Mouse (Mus musculus) heart, adult 11 months (tissue): Measurements from ENCODE around the gene Ntng2.

Experiments used
- DNase-seq: peaks from one replicate; pipeline ENCODE4 v3.0.0; 2022

The Ntng2 gene

DNA sequence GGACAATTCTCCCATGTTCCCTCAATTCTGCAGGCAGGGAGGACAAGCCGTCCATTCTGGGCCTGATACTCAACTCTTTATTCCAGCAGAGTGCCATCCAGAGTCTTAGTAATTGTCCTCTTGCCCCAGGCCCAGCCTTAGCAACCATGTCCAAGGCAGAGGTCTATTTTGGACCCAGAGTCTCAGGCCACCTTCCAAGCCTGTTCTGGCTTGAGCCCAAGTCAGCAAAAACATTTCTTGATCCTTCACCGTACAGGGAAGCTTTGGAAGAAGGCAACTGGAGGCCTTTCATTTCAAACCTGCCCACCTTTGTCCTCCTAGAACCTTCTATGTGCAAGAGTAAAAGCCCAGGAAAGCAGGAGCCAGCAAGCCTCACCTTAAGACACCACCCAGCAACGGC, 17.8 kb downstream of the Ntng2 start:
- no peak for DNase-seq

DNA sequence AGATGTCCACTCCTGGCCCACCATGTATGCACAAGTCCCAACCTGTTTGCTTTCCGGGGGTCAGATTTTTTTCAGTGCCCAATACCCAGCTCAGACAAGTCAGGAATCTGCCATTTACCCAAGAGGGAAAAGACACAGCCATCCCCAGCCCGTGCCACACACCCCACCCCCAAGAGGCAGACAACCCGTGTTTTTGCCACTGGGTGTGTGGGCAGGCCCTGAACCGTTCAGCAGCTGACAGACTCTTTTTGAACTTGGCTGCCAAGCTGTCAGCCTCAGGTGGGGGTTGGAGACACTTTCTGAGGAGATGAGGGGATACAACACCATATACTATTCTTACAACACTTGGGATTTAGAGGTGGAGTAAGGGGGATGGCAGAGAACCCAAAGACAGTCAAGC, 18.8 kb downstream of the Ntng2 start:
- no peak for DNase-seq

DNA sequence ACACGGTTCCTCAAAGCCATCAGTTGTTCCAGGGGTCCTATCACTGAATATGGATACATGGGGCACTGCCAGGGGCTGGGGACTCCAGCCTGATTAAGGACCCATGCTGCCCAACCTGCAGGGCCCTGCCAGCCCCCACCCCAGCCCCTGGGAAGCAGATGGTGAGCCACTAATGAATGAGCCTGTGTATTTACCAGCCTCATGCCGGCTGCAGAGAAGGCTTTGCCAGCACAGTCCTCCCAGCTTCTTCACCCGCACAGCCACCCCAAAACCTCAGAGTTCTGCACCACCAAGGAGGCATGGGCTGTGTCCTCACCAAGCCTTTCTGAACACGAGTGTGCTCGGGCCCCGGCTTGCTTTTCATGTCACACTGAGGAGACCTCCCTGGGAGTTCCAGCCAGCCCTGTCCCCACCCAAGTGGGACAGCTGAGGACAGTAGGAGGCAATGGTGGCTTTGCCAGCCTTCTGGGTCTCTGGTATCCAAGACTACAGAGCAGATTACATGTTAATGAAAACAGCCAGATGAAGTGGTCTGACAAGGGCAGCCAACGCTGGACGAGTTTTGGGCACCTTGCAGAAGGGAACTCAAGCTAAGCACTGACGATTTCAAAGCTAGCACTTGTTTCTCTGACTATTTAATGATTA, 22.5 kb downstream of the Ntng2 start:
- no peak for DNase-seq

DNA sequence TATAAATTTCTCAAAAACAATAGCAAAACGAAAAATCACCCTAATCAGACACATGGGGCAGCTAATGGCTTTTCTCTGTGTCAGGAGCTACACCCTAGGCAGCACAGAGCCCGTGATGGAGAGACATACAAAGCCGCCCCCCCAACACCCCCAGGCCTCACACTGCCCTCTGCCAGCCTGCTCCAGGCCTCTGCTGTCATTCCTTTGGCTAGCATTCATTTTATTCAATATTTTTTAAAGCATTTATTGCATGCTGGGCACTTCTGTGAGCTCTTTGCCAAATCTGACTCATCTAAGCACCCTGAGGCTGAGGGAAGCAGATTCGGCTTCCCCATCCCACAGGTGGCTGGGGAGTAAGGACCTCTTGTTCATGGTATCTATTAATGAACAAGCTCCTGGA, 26.1 kb downstream of the Ntng2 start:
- DNase-seq, result no peak

DNA sequence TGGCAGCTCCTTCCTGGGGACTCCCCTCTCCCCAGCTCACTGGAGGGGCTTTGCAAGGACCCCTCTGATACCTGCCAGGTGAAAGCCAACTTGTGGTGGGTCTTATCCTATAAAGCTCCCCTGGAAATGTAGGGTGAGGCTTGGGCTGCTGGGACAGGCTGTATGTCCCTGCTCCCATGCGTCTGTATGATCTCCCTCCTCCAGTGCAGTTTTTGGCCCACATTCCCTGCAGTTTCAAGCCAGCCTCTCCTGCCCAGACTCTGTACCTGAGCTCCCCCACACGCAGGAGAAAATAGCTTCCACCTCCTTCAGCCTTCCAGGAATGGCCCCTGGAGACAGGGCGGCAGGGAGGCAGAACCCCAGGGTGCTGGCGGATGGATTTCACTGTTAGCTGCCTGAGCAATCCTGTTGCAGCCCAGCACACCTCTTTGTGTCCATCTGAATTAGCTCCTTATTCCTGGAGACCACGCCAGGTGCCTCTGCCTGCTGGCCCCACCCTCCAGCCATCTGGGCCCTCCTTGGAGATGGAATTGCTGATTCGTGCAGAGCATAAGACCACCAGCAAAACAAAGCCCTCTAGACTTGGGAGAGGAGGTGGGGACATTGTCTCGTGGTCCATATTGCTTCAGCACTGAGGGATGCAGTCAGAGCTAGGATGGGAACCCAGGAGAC, 29.1 kb downstream of the Ntng2 start:
- no peak for DNase-seq

DNA sequence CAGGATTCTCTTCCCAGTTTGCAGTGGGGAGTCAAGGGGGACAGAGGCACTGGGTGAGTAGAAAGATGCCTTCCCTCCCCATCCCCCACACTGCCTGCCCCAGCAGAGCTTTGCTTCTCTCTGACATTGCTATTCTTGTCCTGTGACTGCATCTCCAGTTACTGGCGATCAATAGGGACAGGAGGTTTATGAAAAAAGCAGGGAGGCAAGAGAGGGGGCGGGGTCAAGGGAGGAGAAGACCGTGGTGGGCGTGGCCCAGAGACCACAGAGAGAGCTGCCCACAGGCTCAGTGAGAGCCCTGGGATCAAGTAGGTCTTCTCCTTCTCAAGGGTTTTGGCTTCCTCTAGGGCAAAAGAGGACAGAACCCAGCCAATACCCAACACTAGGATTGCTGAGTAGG, 30.5 kb downstream of the Ntng2 start:
- peak; percentile 93 for DNase-seq

DNA sequence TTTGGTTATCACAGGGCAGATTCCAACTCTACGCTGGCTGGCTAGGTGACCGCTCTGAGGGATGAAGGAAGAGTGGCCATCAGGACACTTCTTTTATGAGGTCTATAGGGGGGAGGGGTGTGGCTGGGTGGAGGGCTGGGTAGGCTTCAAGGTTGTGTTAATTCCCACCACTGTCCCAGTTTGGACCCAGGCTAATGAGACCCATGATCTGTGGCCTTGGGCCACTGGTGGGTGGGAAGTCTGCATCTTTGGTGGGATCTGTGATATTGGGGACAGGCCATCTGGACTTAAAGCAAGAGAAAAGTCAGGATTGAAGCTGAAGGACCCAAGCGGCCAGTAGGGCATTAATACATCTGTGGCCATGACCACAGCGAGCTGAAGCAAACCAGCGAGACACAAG, 34.0 kb downstream of the Ntng2 start:
- DNase-seq, result peak; percentile 83

DNA sequence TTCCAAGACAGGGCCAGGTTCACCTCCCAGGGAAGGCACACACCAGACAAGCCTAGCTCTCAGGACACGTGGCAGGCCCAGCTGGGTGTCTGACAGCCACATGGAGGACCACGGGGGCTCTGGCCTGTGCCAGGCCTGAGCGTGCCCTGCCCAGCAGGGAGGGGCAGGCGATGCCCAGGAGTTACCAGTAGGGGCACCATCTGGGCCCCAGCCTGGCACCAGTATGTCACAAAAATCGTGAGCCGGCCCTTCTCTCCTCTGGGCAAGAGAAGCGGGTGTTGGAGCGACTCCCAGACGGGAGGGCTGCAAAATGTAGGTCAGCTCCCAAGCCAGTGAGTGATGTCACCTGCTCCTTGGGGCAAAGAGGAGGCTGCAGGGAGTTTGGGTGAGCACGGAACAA, 34.9 kb downstream of the Ntng2 start:
- peak; percentile 98 for DNase-seq

DNA sequence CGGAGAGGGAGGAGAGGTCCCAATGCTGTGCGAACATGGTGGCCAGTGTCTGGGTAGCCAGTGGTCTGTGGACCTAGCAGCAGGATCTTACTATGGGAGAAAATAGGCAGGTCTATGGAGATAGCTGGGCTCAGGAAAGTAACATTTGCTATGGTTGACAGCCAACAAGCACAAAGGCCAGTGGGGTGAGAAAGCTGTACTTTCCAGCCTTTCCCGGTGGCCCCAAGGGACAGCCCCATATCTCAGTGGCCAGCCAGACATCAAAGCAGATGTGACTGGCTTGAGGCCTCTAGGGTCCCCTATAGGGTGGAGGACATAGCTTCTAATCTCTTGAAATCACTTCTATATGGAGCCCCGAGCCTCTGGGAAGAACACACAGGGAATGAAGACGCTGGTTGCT, 35.8 kb downstream of the Ntng2 start:
- DNase-seq, result no peak

DNA sequence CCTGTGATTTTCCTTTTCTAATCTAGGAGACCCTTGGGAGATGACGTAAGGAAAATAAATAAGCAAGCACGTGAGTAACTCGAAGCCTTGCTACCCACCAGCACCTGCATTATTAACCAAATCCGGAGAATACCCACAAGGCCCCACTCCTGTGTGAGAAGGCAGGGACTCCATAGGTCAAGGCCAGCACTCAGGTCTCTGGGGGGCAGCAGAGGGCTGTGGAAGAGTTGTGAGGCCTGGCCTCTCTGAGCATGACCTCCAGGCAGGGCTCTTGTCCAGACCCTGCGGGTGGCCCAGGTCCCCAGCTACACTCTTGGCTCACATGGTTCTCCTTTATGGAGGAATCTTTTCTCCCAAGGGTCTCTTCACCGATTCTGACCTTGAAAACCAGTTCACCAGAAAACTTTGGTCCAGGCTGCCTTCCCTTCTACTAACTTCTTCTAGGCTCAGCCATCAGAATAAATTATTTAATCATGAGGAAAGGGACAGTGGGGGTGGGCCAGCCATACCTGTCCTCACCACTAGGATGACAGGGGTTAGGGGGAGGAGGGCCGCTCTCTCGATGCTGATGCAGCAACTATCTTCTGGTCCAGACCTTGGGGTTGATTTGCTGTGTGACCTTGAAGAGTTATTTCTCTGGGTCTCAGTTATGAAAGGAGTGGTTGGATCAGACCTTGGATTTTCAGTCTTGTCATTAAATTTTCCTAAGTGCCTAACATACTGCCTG, 36.4 kb downstream of the Ntng2 start:
- peak; percentile 97 for DNase-seq

DNA sequence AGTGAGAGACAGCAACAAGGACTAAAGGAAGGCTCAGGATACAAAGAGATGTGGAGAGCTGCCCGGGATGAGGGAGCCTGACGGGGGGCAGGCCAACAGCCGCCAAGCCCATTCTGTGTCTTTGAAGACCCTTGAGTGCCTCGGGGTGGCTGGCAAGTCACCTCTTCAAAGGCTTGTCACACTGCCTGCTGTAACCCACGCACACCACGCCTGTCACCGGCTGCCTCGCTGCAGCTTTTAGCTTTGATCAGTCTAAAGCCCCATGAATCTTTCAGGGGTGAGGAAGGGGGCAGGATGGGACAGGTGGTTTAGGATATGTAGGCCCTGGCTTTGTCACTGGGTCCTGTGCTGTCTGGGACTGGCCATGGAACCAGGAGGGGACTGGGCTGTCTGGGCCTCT, 46.6 kb downstream of the Ntng2 start:
- DNase-seq, result no peak

DNA sequence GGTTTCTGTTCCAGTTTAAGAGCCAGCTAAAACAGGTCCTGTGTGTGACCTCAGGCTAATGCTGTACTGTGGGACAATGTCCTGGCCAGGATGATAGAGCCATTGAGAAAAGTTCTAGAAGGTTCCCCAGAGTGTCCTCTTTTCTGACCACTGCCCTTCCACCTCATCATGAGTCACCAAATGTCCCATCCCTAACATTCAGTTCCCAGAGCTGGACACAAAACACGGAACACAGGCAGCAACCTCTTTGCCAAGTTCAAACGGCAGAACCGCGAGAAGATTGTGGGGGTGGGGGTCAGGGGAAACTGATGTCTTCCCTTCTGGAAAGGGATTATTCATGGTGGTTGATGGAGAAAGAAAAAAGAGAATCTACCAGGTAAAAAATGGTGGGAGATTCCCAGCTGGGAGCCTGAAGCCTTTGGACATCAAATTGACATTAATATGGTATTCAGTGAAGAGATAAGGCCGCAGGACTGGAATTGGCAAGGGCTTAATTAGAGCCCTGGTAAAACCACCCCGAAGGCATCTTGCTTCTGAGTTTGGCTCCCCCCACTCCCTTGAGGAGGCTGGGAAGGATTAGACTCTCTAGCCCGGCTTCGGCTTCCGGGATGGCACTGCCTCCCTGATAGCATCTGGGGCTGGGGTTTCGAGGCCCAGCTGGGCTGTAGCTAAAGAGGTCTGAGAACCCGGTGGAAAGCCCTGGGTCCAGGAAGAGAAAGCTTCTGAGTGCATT, 51.4 kb downstream of the Ntng2 start:
- DNase-seq, result no peak

DNA sequence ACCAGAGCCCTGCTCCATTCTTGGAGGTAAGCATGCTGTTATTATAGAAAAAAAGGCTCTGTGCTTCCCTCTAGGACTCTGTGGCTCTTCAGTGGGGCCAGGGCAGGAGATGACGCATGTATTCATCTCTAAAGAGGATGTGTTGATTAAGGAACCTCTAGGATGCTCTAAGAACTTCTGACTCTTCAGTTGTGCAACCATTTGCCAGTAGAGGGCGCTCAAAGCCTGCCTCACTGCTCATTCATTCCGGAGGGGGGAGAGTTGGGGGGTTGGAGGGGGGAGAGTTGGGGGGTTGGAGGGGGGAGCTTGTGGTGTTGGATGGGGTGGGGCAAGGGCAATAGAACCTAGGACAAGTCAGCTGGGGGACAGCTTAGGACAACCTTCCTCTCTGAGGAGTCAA, 52.9 kb downstream of the Ntng2 start:
- no peak for DNase-seq

DNA sequence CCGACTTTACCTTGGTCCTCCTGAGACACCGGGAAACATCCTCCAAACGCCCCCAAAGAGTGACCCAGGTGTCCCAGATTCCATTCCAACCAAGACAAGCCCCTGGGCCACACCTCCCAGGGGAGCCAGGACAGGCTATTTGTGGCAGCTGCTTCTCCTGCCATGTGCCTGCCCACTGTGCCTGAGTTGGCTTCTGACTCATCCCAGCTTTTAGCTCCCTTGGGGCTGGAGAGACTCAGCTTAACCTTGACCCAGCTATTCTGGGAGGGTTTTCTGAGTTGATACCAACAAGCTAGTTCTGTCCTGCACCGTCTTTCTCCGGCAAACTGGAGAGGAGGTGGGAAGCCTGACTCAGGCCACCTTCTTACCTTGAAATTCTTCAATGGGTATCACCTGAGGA, 54.4 kb downstream of the Ntng2 start:
- peak; percentile 96 for DNase-seq

DNA sequence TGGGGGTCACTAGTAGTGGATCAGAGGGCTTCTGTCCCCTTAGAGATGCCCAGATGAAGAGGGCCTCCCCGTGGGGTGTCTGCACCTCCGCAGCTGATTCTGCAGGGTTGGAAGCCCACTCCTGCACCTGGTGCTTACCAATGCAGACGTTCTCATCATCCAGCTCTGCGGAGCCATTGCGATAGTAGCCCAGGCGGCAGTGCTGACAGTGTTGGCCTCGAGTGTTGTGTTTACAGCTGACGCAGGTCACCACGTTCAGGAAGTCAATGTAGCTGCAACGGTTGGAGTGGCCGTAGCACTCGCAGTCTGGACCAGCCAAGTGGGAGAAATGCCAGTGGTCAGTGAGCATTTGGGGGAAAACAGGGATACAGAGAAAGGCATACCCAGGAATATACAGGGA, 56.0 kb downstream of the Ntng2 start:
- DNase-seq, result peak; percentile 88

DNA sequence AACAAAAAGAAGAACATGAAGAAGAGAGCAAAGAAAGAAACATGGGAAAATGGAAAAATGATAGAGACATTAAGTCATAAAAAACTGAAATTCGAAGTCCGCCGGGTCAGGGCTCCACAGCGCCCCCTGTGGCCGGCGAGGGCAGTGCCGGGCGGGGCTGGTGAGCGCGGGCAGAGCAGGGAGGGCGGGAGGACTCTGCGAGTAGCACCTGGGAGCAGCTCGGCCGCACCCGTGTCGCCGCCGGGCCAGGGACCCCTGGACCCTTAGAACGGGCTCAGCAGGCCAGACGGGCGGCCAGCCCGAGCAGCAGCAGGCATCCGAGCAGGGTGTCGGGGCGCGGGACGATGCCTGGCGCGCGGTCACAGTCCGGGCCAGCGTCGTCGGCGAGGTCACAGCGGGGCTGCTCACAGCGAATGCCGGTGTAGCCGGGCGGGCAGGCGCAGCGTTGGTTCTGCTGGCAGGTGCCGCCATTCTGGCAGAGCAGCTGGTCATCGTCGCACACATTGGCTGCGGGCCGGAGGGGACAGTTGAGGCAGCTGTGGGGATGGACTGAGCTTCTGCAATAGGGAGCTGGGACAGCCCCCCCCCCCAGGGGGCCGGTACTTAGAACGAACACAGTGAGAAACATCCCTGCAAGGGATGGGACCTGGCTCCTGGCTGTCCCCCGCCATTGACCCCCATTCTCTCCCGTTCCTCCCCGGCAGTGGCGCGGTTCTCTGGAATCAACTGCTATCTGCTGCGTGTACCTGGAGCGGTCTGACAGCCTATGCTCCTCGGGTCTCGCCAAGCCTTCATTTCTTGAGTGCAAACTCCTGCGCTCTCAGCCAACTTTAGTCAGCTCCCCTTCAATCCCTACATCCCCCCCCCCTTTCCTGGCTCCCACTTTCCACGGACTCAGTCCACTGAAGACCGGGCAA, 58.0 kb downstream of the Ntng2 start:
- peak; percentile 95 for DNase-seq

DNA sequence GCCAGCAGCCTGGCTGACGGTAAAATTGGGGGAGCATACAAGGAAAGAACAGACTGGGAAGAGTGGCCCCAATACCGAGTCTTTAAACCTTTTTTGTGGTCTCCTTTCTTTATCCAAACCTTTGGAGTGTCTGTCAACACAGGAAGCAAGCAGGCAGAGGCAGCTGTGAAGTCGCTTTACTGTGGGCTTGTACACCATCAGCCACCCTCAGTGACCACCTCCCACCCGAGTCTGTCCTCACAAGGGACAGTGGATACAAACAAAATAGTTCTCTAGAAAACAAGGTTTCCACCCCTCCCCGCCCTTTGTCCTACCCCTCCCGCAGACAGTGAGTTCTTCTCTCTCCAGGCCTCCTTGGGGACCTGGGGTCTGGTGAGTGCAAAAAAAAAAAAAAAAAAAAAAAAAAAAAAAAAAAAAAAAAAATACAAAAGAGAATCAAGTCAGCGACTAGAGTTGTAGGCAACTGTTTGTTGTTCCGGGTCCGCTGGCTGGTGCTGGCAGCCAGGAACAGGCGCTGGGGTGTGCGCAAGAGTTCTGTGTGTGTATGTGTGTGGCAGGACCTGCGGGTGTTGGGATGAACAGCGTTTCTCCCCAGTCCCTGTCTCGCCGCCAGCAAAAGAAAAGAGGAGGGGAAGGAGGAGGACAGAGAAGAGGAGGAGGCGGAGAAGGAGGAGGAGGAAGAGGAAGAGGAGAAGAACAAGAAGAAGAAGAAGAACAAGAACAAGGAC, 58.8 kb downstream of the Ntng2 start:
- peak; percentile 90 for DNase-seq

DNA sequence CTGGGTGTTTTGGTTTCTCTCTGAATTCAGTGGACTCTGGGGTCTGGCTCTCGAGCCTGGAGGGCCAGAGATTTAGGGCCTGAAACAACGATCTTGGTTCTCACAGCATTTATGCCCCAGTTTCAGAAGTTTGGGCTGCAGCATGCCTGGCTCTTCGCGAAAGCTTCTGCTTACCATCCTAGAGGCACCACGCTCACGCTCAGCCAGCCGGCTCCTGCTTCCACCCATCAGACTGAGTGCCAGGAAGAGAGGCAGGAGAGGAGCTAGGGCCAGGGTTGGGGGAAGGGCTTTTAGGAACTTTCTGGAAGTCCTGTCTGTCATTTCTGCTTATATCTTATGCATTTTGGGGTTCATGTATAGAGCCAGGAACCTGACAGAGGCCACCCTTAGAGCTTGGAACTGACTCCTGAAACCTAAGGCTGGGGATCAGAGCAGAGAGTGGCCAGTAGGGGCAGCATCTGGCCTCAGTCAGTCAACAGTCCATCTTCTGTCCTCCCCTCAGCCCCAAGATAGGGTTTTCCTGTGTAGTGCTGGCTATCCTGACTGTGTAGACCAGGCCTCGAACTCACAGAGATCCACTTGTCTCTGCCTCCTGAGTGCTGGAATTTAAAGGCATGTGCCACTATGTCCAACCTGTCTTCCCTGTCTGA, 60.1 kb downstream of the Ntng2 start:
- peak; percentile 80 for DNase-seq

DNA sequence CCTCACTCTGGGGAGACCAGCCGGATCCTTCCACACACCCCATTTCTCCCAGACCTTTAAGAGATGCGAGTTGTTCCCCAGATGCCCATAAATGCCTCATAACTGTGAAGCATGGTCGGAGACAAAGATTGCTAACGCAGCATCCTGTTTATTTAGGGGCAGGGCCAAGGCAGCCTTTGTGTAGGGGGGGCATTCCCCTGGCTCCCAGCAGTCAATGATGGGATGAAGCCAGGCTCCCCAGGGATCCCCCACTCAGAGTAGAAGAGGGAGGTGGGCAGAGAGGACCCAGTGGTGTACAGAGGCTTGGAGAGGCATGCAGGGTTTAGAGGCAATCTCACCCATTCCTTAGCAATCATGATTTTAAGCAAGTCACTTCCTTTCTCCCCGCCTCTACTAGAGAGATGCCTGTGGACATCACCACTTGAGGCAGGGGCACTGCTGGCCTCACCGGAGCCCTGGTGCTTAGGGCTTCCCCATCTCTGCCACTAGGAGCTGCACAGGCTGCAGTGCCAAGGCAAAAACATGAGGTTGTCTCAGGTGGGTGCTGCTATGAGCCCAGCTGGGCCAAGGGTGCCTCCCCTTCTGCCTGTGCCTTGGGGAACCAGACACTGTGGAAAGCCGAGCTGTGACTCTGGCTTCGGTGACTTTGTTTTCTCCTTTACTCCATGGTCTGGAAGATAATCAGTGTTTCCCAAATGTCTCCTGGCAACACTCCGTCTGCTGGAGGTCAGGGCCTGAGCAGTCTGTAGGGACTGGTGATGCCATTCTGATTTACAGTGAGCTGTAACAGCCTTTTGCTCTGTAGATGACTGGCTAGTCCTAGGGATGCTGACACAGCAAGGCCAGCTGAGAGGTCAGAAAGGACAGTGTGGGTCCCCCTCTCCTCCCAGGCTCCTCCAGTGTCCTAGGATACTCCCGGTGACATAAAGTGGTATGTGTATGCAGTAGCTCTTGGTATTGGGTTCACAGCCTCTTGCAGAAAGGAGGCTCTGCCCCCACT, 61.3 kb downstream of the Ntng2 start:
- peak; percentile 92 for DNase-seq

DNA sequence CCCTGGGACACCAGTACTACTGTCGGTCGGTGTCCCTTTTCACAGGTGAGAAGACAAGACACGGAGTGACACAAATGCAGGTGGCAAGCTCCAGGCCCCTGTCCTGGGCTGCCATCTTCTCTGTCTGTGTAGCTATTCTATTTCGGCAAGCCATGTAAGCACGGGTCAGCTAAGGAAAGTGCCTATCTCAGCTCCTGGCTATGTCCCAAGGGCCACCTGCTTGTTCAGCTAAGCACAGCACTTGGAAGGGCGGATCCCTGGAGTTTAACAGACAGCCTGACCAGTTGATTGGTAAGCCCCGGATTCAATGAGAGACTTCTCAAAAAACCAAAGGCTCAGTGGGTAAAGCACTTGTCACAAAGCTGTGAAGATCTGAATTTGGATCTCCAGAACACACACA, 62.4 kb downstream of the Ntng2 start:
- peak; percentile 95 for DNase-seq
